Mouse (Mus musculus) G1E (cell line): ENCODE data around the gene Ptpn14. TPM values are rescaled to one million over a fixed set of nuclear protein-coding genes. Genes with fewer than 3 reads are reported as not detected.

Experiments used
- ATAC-seq: 2 replicates; pipeline ENCODE4 v1.8.0; 2016; ENCODE audit warnings: mild to moderate bottlenecking; ENCODE audit not compliant: insufficient number of reproducible peaks, poor library complexity, low FRiP score, severe bottlenecking; ENCODE audit errors: extremely low read depth
- DNase-seq: peaks from one replicate; pipeline ENCODE4 v3.0.0; 2012; ENCODE audit warnings: low spot score
- H3K27me3 ChIP-seq: 2 replicates; pipeline ENCODE4 v1.6.1; 2012; ENCODE audit warnings: mild to moderate bottlenecking, low read length, inconsistent platforms; ENCODE audit not compliant: insufficient read depth
- H3K36me3 ChIP-seq: replicated peaks from 2 replicates; pipeline ENCODE3; 2012; ENCODE audit warnings: mild to moderate bottlenecking, inconsistent platforms
- H3K4me1 ChIP-seq: 2 replicates; pipeline ENCODE4 v1.6.1; 2012; ENCODE audit warnings: low read depth, low read length, inconsistent platforms, mixed read lengths; ENCODE audit not compliant: insufficient read depth
- H3K4me3 ChIP-seq: 2 replicates; pipeline ENCODE4 v1.5.1; 2012; ENCODE audit warnings: low read depth, mild to moderate bottlenecking, inconsistent platforms, low read length, moderate library complexity, mixed read lengths
- H3K9me3 ChIP-seq: replicated peaks from 2 replicates; pipeline ENCODE4 v1.6.1; 2012; ENCODE audit warnings: inconsistent platforms
- CTCF ChIP-seq: IDR thresholded peaks from 2 replicates; pipeline ENCODE4 v1.5.1; 2012; ENCODE audit warnings: low read depth, low read length, inconsistent platforms, mixed read lengths
- GATA1 ChIP-seq: IDR thresholded peaks from 2 replicates; pipeline ENCODE4 v1.6.1; 2012; ENCODE audit warnings: borderline replicate concordance, low read length, inconsistent platforms, mixed read lengths
- GATA2 ChIP-seq: IDR thresholded peaks from 2 replicates; pipeline ENCODE4 v1.6.1; 2012; ENCODE audit warnings: low read depth, low read length, inconsistent platforms, borderline replicate concordance
- POLR2AphosphoS5 ChIP-seq: IDR thresholded peaks from 2 replicates; pipeline ENCODE4 v1.6.1; 2012; ENCODE audit warnings: low read depth, low read length, inconsistent platforms; ENCODE audit not compliant: insufficient replicate concordance
- TAL1 ChIP-seq: conservative IDR thresholded peaks from 2 replicates; pipeline ENCODE4 v1.6.1; 2012; ENCODE audit warnings: low read depth, low read length, inconsistent platforms, mixed read lengths
- polyA plus RNA-seq: library from polyadenylated mRNA; stranded (reverse); fragments of >175 nt; gene quantifications from 2 replicates; pipeline ENCODE4 v1.2.3, GENCODE M21; 2012
- total RNA-seq, 2 experiments: library from RNA; stranded (forward) in 1 of 2; stranded (reverse) in 1 of 2; fragments of 200-1000 nt in 1 of 2; fragments of >200 nt in 1 of 2; fragmentation: Nextera tagmentation in 1 of 2; gene quantifications; 2 replicates each; pipeline ENCODE4 v1.2.3; 2014 to 2017

Gene Ptpn14
- total and polyA plus RNA-seq, 3 experiments = 0.11 TPM; not detected in 2

DNA sequence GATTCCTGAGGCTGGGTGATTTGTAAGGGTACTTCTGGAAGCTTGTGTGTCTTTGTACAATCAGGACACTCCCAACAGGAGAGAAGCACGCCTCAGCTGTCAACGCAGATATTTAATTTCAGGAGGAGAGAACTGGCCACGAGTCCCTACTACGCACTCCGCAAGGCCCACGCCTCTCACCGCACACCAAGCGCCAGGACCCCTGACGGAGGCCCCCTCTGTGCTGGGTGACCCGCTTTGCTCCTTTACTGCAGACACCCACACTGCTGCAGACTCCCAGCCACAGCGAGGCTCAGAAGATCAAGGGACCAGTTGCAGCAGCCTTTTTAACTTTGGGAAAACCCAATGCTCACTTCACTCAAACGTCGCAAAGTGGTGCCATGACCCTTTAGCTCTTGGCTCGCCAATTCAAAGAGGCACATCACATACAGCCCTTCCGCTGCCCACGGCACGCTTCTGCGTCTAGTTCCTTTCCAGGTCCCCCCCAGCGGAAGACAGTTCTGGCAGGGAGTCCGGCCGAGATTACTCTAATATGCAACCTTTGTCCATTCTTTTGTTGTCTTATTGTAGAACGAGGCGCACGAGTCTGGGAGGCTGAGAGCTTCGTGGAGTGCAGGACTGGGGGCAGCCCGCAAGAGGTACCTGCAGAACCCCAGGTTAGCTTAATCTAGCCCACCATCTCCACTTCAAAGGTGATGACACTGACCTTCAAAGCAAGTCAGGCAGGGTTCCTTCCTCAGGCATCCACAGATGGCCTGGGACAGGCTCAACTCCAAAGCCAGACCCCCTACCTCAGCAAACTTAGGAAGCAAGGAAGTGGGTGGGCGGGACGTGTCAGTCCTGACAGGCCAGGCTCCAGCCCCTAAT lies 192.9 kb downstream of the Ptpn14 start:
- H3K27me3 ChIP-seq = no peaks in the 10 kb centered on the region
- DNase-seq = no peak
- H3K36me3 ChIP-seq = no peaks in the 10 kb centered on the region
- no peak for TF ChIP-seq TAL1
- no peak for TF ChIP-seq GATA1
- TF ChIP-seq CTCF = no peak
- no peak for TF ChIP-seq GATA2
- TF ChIP-seq POLR2AphosphoS5 = no peak
- ATAC-seq = no peak
- H3K9me3 ChIP-seq = peaks cover 83% of the 10 kb centered on the region
- no peaks in the 10 kb centered on the region for H3K4me1 ChIP-seq
- H3K4me3 ChIP-seq = no peak overlapping the region; the same call in 1 of the 2 replicates

DNA sequence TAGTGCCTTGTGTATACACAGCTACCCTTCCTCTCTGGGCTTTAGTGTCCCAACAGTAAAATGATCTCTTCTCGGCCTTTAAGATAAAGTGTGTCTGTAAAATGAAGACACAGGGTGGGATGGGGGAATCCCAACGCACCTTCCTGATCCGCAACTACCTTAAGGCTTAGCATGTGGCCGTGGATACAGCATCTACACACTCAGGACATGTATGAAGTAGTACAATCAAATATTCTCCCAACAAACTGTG lies 193.4 kb downstream of the Ptpn14 start:
- H3K9me3 ChIP-seq = peaks cover 82% of the 10 kb centered on the region
- no peak for DNase-seq
- H3K4me1 ChIP-seq = no peaks in the 10 kb centered on the region
- H3K4me3 ChIP-seq = no peak overlapping the region
- ATAC-seq = no peak
- no peaks in the 10 kb centered on the region for H3K36me3 ChIP-seq
- no peak for TF ChIP-seq GATA1
- no peak for TF ChIP-seq CTCF
- no peak for TF ChIP-seq POLR2AphosphoS5
- no peak for TF ChIP-seq TAL1
- TF ChIP-seq GATA2 = no peak
- no peaks in the 10 kb centered on the region for H3K27me3 ChIP-seq

DNA sequence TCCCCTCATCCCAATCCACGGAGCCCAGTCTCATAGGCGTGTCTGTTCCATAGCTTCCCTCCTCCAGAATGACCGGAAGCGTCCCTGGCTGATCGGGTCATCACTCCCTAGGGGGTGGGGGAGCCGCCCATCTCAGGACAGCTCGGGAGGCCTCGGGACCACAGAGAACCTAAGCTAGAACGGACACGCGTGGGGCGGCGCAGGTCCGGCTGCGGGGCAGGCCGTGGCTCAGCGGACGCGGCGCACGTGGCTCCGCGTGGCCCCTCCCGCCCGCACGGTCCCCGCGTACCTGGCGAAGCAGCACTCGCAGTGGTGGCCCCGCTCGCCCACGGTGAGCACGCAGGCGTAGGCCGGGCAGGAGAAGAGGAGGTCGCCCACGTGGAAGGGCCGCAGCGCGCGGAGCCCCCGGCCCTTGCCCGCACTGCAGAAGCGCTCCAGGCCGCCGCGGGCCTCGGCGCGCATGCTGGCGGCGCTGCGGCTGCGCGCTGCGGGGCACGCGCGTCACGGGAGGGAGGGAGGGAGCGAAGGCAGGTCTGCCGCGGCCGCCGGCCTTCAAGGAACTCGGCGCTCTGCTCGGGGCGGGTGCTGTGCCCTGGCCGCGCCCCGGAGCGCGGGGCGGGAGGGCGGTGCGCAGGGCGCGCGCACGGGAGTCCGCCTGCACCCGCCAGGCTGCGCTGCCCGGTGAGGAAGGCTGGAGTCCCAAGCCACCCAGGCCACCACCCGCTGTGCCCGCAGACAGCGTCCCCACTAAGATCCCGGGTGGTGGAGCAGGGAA lies 193.9 kb downstream of the Ptpn14 start, which contains the start of gene Smyd2:
Gene Smyd2, minus strand, starts transcription at position 546 of the 775 bp plus-strand sequence.
- Histone ChIP-seq H3K4me3 (no peak within 1 kb of the TSS; the same call in 1 of the 2 replicates), H3K27me3 (no peaks in the 10 kb centered on the region), H3K4me1 (no peaks in the 10 kb centered on the region), H3K9me3 (peaks cover 80% of the 10 kb centered on the region), H3K36me3 (no peaks in the 10 kb centered on the region)
- ATAC-seq (no peak), DNase-seq (no peak)
- TF ChIP-seq CTCF (no peak), GATA2 (no peak)

DNA sequence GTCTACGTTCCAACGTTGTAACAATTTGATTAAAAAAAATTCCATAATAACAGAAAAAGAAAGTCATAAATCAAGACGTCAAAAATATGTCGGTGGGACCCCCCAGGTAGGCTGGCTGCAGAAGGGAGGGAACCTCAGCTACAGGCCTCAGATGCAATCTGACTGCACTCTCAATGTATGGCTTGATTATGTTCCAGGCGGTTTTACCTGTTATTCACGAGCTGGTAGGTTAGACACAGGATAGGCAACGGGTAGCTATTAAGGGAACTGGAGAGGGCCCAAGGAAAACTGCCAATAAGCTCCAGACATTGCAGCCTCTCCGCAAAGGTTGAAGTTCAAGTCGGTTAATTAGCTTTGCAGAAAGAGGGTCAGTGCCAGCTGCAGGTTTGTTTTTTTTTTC lies 194.7 kb downstream of the Ptpn14 start:
- H3K9me3 ChIP-seq = peaks cover 79% of the 10 kb centered on the region
- no peak overlapping the region for H3K4me3 ChIP-seq
- no peaks in the 10 kb centered on the region for H3K36me3 ChIP-seq
- H3K27me3 ChIP-seq = no peaks in the 10 kb centered on the region
- no peak for TF ChIP-seq GATA1
- no peak for TF ChIP-seq POLR2AphosphoS5
- TF ChIP-seq CTCF = no peak
- H3K4me1 ChIP-seq = no peaks in the 10 kb centered on the region
- DNase-seq = no peak
- no peak for ATAC-seq

DNA sequence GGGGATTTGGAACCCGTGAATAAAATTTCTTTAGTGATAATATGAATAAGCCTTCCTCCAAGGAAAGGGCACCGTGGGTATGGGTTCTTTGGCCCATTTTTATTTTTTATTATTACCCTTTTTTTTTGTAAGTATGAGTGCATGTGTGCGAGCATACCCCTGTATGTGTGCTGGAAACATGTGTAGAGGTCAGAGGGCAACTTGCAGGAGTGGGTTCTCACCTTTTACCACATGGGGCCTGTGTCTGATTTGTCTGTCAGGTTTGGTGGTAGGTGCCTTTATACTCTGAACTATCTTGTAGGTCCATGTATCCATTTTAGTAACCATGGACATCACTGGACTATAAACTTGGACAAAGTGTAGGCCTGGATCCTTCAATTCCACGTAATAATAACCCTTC lies 195.1 kb downstream of the Ptpn14 start:
- DNase-seq (no peak), ATAC-seq (no peak)
- no peak overlapping the region for H3K4me3 ChIP-seq
- H3K4me1 ChIP-seq = no peaks in the 10 kb centered on the region
- H3K36me3 ChIP-seq = no peaks in the 10 kb centered on the region
- no peaks in the 10 kb centered on the region for H3K27me3 ChIP-seq
- TF ChIP-seq GATA1 (no peak), TAL1 (no peak), GATA2 (no peak), POLR2AphosphoS5 (no peak), CTCF (no peak)
- peaks cover 80% of the 10 kb centered on the region for H3K9me3 ChIP-seq

DNA sequence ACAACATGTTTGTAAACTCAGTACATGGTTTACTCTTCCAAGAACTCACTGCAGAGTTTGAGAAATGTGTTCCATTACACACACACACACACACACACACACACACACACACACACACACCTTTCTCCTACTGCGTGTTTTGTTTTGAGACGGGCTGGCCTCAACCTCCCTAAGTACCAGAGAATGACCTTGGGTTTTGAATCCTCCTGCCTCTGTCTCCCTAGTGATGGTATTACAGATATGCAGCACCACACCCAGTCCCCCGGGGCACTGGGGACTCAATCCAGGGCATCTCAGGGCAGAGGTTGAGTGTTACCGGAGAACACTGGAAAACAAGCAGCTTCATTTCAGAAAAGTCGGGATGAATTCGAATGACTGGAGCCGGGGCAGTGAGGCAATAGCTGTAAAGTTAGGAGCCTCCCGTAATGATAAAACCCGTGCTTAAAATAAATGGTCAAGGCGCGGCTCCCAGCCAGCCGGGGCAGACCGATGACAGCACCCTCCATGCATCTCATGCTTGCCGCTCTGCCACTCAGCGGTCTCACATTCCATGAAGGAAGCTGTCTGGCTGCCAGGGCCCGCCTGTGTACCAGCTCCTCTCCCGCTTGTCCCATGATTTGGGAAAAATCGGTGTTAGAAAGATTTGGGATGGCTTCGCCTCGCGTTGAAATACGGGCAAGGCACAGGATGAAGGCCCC lies 196.0 kb downstream of the Ptpn14 start:
- no peaks in the 10 kb centered on the region for H3K27me3 ChIP-seq
- no peak overlapping the region for H3K4me3 ChIP-seq
- DNase-seq = no peak
- no peak for TF ChIP-seq POLR2AphosphoS5
- TF ChIP-seq GATA2 = no peak
- TF ChIP-seq CTCF = no peak
- TF ChIP-seq TAL1 = no peak
- TF ChIP-seq GATA1 = no peak
- H3K36me3 ChIP-seq = no peaks in the 10 kb centered on the region
- peaks cover 78% of the 10 kb centered on the region for H3K9me3 ChIP-seq
- H3K4me1 ChIP-seq = no peaks in the 10 kb centered on the region
- no peak for ATAC-seq
